Mouse (Mus musculus) myocyte (in vitro differentiated cells): ENCODE measurements around the gene Olfr870.

Experiments used
- CEBPB ChIP-seq: IDR thresholded peaks from 2 replicates; pipeline ENCODE4 v1.6.1; 2011; ENCODE audit warnings: mild to moderate bottlenecking, moderate library complexity; ENCODE audit not compliant: poor library complexity, insufficient read depth, severe bottlenecking
- E2F4 ChIP-seq: IDR thresholded peaks from one replicate; pipeline ENCODE4 v1.6.1; 2011; ENCODE audit warnings: mild to moderate bottlenecking, control low read depth, moderate library complexity; ENCODE audit not compliant: insufficient read depth
- MAX ChIP-seq: IDR thresholded peaks from one replicate; pipeline ENCODE4 v1.6.1; 2011; ENCODE audit warnings: low read depth, mild to moderate bottlenecking, control low read depth
- MYOD1 ChIP-seq, 3 experiments: IDR thresholded peaks; one replicate each; pipeline ENCODE4 v1.6.1; 2011; ENCODE audit warnings: control low read depth in 2 of 3, low read depth in 2 of 3, mild to moderate bottlenecking in 2 of 3, moderate library complexity in 1 of 3; ENCODE audit not compliant: insufficient read length in 2 of 3, control insufficient read depth in 1 of 3
- MYOG ChIP-seq, 3 experiments: IDR thresholded peaks; one replicate each; pipeline ENCODE4 v1.6.1; 2011; ENCODE audit warnings: control low read depth in 2 of 3, low read depth in 2 of 3, mild to moderate bottlenecking in 2 of 3; ENCODE audit not compliant: insufficient read length in 2 of 3, control insufficient read depth in 1 of 3, insufficient read depth in 1 of 3
- POLR2A ChIP-seq: IDR thresholded peaks from one replicate; pipeline ENCODE4 v1.6.1; 2011; ENCODE audit warnings: low read depth, mild to moderate bottlenecking, control low read depth, moderate library complexity; ENCODE audit not compliant: insufficient read length
- POLR2AphosphoS2 ChIP-seq: IDR thresholded peaks from one replicate; pipeline ENCODE4 v1.6.1; 2011; ENCODE audit warnings: low read depth, control low read depth; ENCODE audit not compliant: insufficient read length
- REST ChIP-seq: IDR thresholded peaks from one replicate; pipeline ENCODE4 v1.6.1; 2011; ENCODE audit warnings: mild to moderate bottlenecking, control low read depth, moderate library complexity; ENCODE audit not compliant: insufficient read depth, insufficient read length
- SRF ChIP-seq: IDR thresholded peaks from one replicate; pipeline ENCODE4 v1.6.1; 2011; ENCODE audit warnings: low read depth; ENCODE audit not compliant: control insufficient read depth, insufficient read length
- TCF12 ChIP-seq: IDR thresholded peaks from one replicate; pipeline ENCODE4 v1.6.1; 2011; ENCODE audit warnings: mild to moderate bottlenecking, control low read depth; ENCODE audit not compliant: poor library complexity, insufficient read depth, severe bottlenecking
- TCF3 ChIP-seq: IDR thresholded peaks from one replicate; pipeline ENCODE4 v1.6.1; 2011; ENCODE audit warnings: low read depth, control low read depth; ENCODE audit not compliant: insufficient read length
- USF1 ChIP-seq: IDR thresholded peaks from one replicate; pipeline ENCODE4 v1.6.1; 2011; ENCODE audit warnings: low read depth, mild to moderate bottlenecking, control low read depth, moderate library complexity

- TF ChIP-seq MYOG (IDR thresholded peaks at IDR 0.05; ENCODE audit: control insufficient read depth in 1 of 3, insufficient read depth in 1 of 3, insufficient read length in 2 of 3, low read depth in 2 of 3) (no peak), USF1 (no peak), POLR2A (no peak), MAX (no peak), TCF3 (no peak), E2F4 (no peak), SRF (no peak), MYOD1 (IDR thresholded peaks at IDR 0.05; ENCODE audit: control insufficient read depth in 1 of 3, insufficient read length in 2 of 3, low read depth in 2 of 3) (no peak), TCF12 (no peak), REST (no peak), POLR2AphosphoS2 (no peak), CEBPB (no peak)
Measured at GRCm38 (mm10) chr9:20202131-20202530, 28.3 kb upstream of the Olfr870 start.
